Mouse (Mus musculus): ENCODE measurements around the gene Tbc1d8.

GRCm38 (mm10) chr1:39471298-39471902, 7.2 kb downstream of the Tbc1d8 start:
- TF ChIP-seq CTCF (IDR thresholded peaks at IDR 0.05; ENCODE audit: low read depth), result no peak
- no peak for TF ChIP-seq EP300 (IDR thresholded peaks at IDR 0.05; ENCODE audit: low read depth)
